Mouse (Mus musculus) kidney, adult 2 months (tissue): ENCODE measurements around the gene Kyat3.

Experiments used
- CTCF ChIP-seq: fragments of 200-500 bp; conservative IDR thresholded peaks from 2 replicates; pipeline ENCODE4 v1.5.1; 2011; ENCODE audit warnings: low read depth, mild to moderate bottlenecking, control low read depth, low read length, moderate library complexity, mixed read lengths; ENCODE audit not compliant: insufficient read depth, insufficient read length
- POLR2A ChIP-seq: fragments of 200-500 bp; IDR thresholded peaks from one replicate; pipeline ENCODE4 v1.6.1; 2011; ENCODE audit warnings: low read depth, low read length, control low read depth

- TF ChIP-seq POLR2A (no peak), CTCF (no peak)
These were observed 76.4 kb downstream of the Kyat3 start for GRCm38 (mm10) chr3:142777227-142777626.
